Mouse (Mus musculus) kidney, adult 2 months (tissue): ENCODE measurements around the gene Dnah7c.

Experiments used
- CTCF ChIP-seq: fragments of 200-500 bp; conservative IDR thresholded peaks from 2 replicates; pipeline ENCODE4 v1.5.1; 2011; ENCODE audit warnings: low read depth, mild to moderate bottlenecking, control low read depth, low read length, moderate library complexity, mixed read lengths; ENCODE audit not compliant: insufficient read depth, insufficient read length
- POLR2A ChIP-seq: fragments of 200-500 bp; IDR thresholded peaks from one replicate; pipeline ENCODE4 v1.6.1; 2011; ENCODE audit warnings: low read depth, low read length, control low read depth

- peak; percentile 88 for TF ChIP-seq POLR2A
- no peak for TF ChIP-seq CTCF
These were observed 428.1 kb downstream of the Dnah7c start for GRCm38 (mm10) chr1:46853317-46854035.
